In genomic region chr17:5008236-5008635, GRCm38 (mm10) we compare ENCODE assay signal across 10 mouse cellular contexts. TPM values are rescaled to one million over a fixed set of nuclear protein-coding genes. Genes with fewer than 3 reads are reported as not detected.
DNase-seq lines count a peak whose midpoint lies in the region; ATAC-seq lines count a peak whose summit lies in the region.
"Had no signal": no experiment of that assay in that cellular context is flagged by ENCODE, and none has a peak within 500 bp of the region (broad histone marks: within the 10 kb centered on the region; RNA-seq: fewer than 3 reads in every experiment).

No protein-coding gene starts in this region.

- ATAC-seq in hindbrain, embryonic 11.5 days (ENCODE audit: low FRiP score) = no peak
- ATAC-seq in embryonic facial prominence, embryonic 11.5 days (replicated peaks; ENCODE audit: insufficient number of reproducible peaks, low FRiP score, low TSS enrichment, low read depth) = 0 out of 2 replicates have a peak, but pooled peaks have one; percentile 41
- 0 out of 2 replicates have a peak, but pooled peaks have one; percentile 32 for ATAC-seq in heart, embryonic 15.5 days (replicated peaks; ENCODE audit: insufficient number of reproducible peaks, insufficient read depth, low FRiP score, low read depth)
- peak; percentile 84 for ATAC-seq in lung, embryonic 16.5 days (ENCODE audit: low read depth)
- ATAC-seq in megakaryocyte progenitor cell, adult 5-6 weeks (replicated peaks; ENCODE audit: poor library complexity) = no peak
- ATAC-seq: CD4-positive, CD25-positive, alpha-beta regulatory T cell, adult 4 months had no signal

- H3K4me3 ChIP-seq in hindbrain, embryonic 10.5 days = no peak overlapping the region
- H3K4me3 ChIP-seq in hindbrain, embryonic 11.5 days (ENCODE audit: low read depth, low read length) = no peak overlapping the region
- no peak overlapping the region for H3K4me3 ChIP-seq in embryonic facial prominence, embryonic 11.5 days (ENCODE audit: low read depth, low read length)
- no peak overlapping the region for H3K4me3 ChIP-seq in heart, embryonic 15.5 days
- H3K4me3 ChIP-seq in lung, embryonic 16.5 days (ENCODE audit: low read length) = no peak overlapping the region

- H3K27ac ChIP-seq in hindbrain, embryonic 10.5 days = peak overlapping the region; percentile 40
- no peak overlapping the region for H3K27ac ChIP-seq in hindbrain, embryonic 11.5 days (ENCODE audit: low read depth, low read length)
- no peak overlapping the region for H3K27ac ChIP-seq in embryonic facial prominence, embryonic 11.5 days (replicated peaks; ENCODE audit: low read depth, low read length)
- no peak overlapping the region for H3K27ac ChIP-seq in heart, embryonic 15.5 days
- H3K27ac ChIP-seq in lung, embryonic 16.5 days (ENCODE audit: low read length) = peak overlapping the region; percentile 81

- H3K4me1 ChIP-seq in hindbrain, embryonic 10.5 days (replicated peaks) = peaks cover 96% of the 10 kb centered on the region
- peaks cover 35% of the 10 kb centered on the region for H3K4me1 ChIP-seq in hindbrain, embryonic 11.5 days (replicated peaks; ENCODE audit: control insufficient read depth, insufficient read depth, low read length)
- H3K4me1 ChIP-seq in embryonic facial prominence, embryonic 11.5 days (ENCODE audit: control insufficient read depth, insufficient read depth, low read length) = peaks cover 10% of the 10 kb centered on the region
- H3K4me1 ChIP-seq in heart, embryonic 15.5 days (replicated peaks) = peaks cover 89% of the 10 kb centered on the region
- peaks cover 61% of the 10 kb centered on the region for H3K4me1 ChIP-seq in lung, embryonic 16.5 days (replicated peaks; ENCODE audit: control insufficient read depth, insufficient read depth, low read length)

- DNase-seq in hindbrain, embryonic 10.5 days (ENCODE audit: low spot score) = no peak
- DNase-seq in hindbrain, embryonic 11.5 days (ENCODE audit: low spot score) = no peak
- DNase-seq in embryonic facial prominence, embryonic 11.5 days (ENCODE audit: low spot score) = no peak
- DNase-seq in thymus, postnatal 25 days = no peak
- DNase-seq in thymus, adult 18-20 months = no peak
- DNase-seq: kidney, adult 11 months had no signal

- 76% methylated on average over 10 of the region's 10 CpGs for WGBS in hindbrain, embryonic 10.5 days
- 65% methylated on average over 10 of the region's 10 CpGs for WGBS in hindbrain, embryonic 11.5 days
- WGBS in embryonic facial prominence, embryonic 11.5 days = 78% methylated on average over 10 of the region's 10 CpGs
- WGBS in heart, embryonic 15.5 days = 62% methylated on average over 10 of the region's 10 CpGs
- WGBS in lung, embryonic 16.5 days = 63% methylated on average over 10 of the region's 10 CpGs

- H3K36me3 ChIP-seq in hindbrain, embryonic 10.5 days = no peaks in the 10 kb centered on the region
- no peaks in the 10 kb centered on the region for H3K36me3 ChIP-seq in hindbrain, embryonic 11.5 days (ENCODE audit: control insufficient read depth, insufficient read depth, low read length)
- H3K36me3 ChIP-seq in embryonic facial prominence, embryonic 11.5 days (replicated peaks; ENCODE audit: control insufficient read depth, insufficient read depth, low read depth, low read length) = no peaks in the 10 kb centered on the region
- no peaks in the 10 kb centered on the region for H3K36me3 ChIP-seq in heart, embryonic 15.5 days
- H3K36me3 ChIP-seq in lung, embryonic 16.5 days (ENCODE audit: control insufficient read depth, insufficient read depth, low read length) = no peaks in the 10 kb centered on the region

- H3K9ac ChIP-seq in hindbrain, embryonic 11.5 days (ENCODE audit: low read depth, low read length) = no peak overlapping the region
- no peak overlapping the region for H3K9ac ChIP-seq in embryonic facial prominence, embryonic 11.5 days (replicated peaks; ENCODE audit: low read length)
- no peak overlapping the region for H3K9ac ChIP-seq in heart, embryonic 15.5 days
- H3K9ac ChIP-seq in lung, embryonic 16.5 days (ENCODE audit: low read length) = 0 out of 2 replicates have a peak overlapping the region, but pooled peaks have one; percentile 25

- H3K9me3 ChIP-seq in hindbrain, embryonic 10.5 days = no peaks in the 10 kb centered on the region
- H3K9me3 ChIP-seq in hindbrain, embryonic 11.5 days (ENCODE audit: control insufficient read depth, low read length) = no peaks in the 10 kb centered on the region
- no peaks in the 10 kb centered on the region for H3K9me3 ChIP-seq in embryonic facial prominence, embryonic 11.5 days (replicated peaks; ENCODE audit: control insufficient read depth, low read length)
- H3K9me3 ChIP-seq in heart, embryonic 15.5 days (replicated peaks) = no peaks in the 10 kb centered on the region
- no peaks in the 10 kb centered on the region for H3K9me3 ChIP-seq in lung, embryonic 16.5 days (ENCODE audit: control insufficient read depth, low read length)

- H3K27me3 ChIP-seq in hindbrain, embryonic 10.5 days (ENCODE audit: insufficient read depth, poor library complexity, severe bottlenecking) = no peaks in the 10 kb centered on the region
- H3K27me3 ChIP-seq in hindbrain, embryonic 11.5 days (ENCODE audit: control insufficient read depth, insufficient read depth, low read length) = no peaks in the 10 kb centered on the region
- H3K27me3 ChIP-seq in embryonic facial prominence, embryonic 11.5 days (ENCODE audit: control insufficient read depth, insufficient read depth, low read length) = no peaks in the 10 kb centered on the region
- H3K27me3 ChIP-seq in heart, embryonic 15.5 days = no peaks in the 10 kb centered on the region
- H3K27me3 ChIP-seq in lung, embryonic 16.5 days (ENCODE audit: control insufficient read depth, insufficient read depth, low read depth, low read length) = no peaks in the 10 kb centered on the region

- H3K4me2 ChIP-seq in hindbrain, embryonic 11.5 days (replicated peaks; ENCODE audit: low read depth, low read length) = no peak overlapping the region
- no peak overlapping the region for H3K4me2 ChIP-seq in embryonic facial prominence, embryonic 11.5 days (ENCODE audit: low read depth, low read length)
- H3K4me2 ChIP-seq in heart, embryonic 15.5 days = peak overlapping the region; percentile 52
- peak overlapping the region; percentile 32 for H3K4me2 ChIP-seq in lung, embryonic 16.5 days (ENCODE audit: low read depth, low read length)

RNA-seq across cellular contexts. Expression of gene Arid1b, which starts 14.1 kb away (rescaled TPM):
- polyA plus RNA-seq in hindbrain, embryonic 10.5 days (2016; fragmentation: Nextera tagmentation; extraction: Ambion mirVana) = 10.4 and 11.7 TPM in 2 replicates
- 13.1 and 18.6 TPM in 2 replicates for polyA plus RNA-seq in hindbrain, embryonic 11.5 days (2014; fragmentation: Nextera tagmentation; extraction: Ambion mirVana)
- polyA plus RNA-seq in embryonic facial prominence, embryonic 11.5 days (2014; fragmentation: Nextera tagmentation; extraction: Ambion mirVana) = 12.5 and 12.9 TPM in 2 replicates
- polyA plus RNA-seq in heart, embryonic 15.5 days (2015; fragmentation: Nextera tagmentation; extraction: Ambion mirVana) = 5.0 and 8.9 TPM in 2 replicates
- polyA plus RNA-seq in lung, embryonic 16.5 days (2015; fragmentation: Nextera tagmentation; extraction: Ambion mirVana) = 10.2 and 10.6 TPM in 2 replicates
- 34.1 and 42.0 TPM in 2 replicates for total RNA-seq in megakaryocyte progenitor cell, adult 5-6 weeks (2015)
- 20.6 and 23.6 TPM in 2 replicates for total RNA-seq in megakaryocyte progenitor cell, adult 5-6 weeks (2017)

Comparison
In these comparisons a context has a peak if more than half of its experiments do, and no peak if none do; other contexts are left out.
1. H3K27ac ChIP-seq: peak in hindbrain, embryonic 10.5 days (single experiment) and lung, embryonic 16.5 days (single experiment); none in hindbrain, embryonic 11.5 days (single experiment), embryonic facial prominence, embryonic 11.5 days (single experiment) and heart, embryonic 15.5 days (single experiment).
2. ATAC-seq: peak in embryonic facial prominence, embryonic 11.5 days (single experiment), heart, embryonic 15.5 days (single experiment) and lung, embryonic 16.5 days (single experiment); none in hindbrain, embryonic 11.5 days (single experiment) and megakaryocyte progenitor cell, adult 5-6 weeks (single experiment).
3. H3K4me2 ChIP-seq: peak in heart, embryonic 15.5 days (single experiment) and lung, embryonic 16.5 days (single experiment); none in hindbrain, embryonic 11.5 days (single experiment) and embryonic facial prominence, embryonic 11.5 days (single experiment).